Mouse (Mus musculus) hindbrain, embryonic 15.5 days (tissue): ENCODE results near the gene Zfp229. TPM values are rescaled to one million over a fixed set of nuclear protein-coding genes. Genes with fewer than 3 reads are reported as not detected.
"Not testable (repeated sequence)": the region's sequence is repeated elsewhere in the genome, so short reads cannot be mapped to it uniquely, and the experiment has no call there.

Experiments
- ATAC-seq: fragments of 200-750 bp; cut with Nextera tagmentation; 2 replicates; pipeline ENCODE4 v1.8.0; 2017; ENCODE audit warnings: low read depth, moderate number of reproducible peaks, moderate TSS enrichment; ENCODE audit not compliant: low FRiP score
- H3K27ac ChIP-seq: fragments of 300-500 bp; sonication (generic); replicated peaks from 2 replicates; pipeline ENCODE4 v1.5.1; 2015; ENCODE audit warnings: mild to moderate bottlenecking, inconsistent platforms
- H3K27me3 ChIP-seq: fragments of 300-500 bp; sonication (generic); 2 replicates; pipeline ENCODE4 v1.6.1; 2015; ENCODE audit warnings: control low read depth, inconsistent platforms
- H3K36me3 ChIP-seq: fragments of 300-500 bp; sonication (generic); 2 replicates; pipeline ENCODE4 v1.6.1; 2015; ENCODE audit warnings: control low read depth, inconsistent platforms
- H3K4me1 ChIP-seq: fragments of 300-500 bp; sonication (generic); replicated peaks from 2 replicates; pipeline ENCODE4 v1.6.1; 2015; ENCODE audit warnings: control low read depth, inconsistent platforms
- H3K4me2 ChIP-seq: fragments of 300-500 bp; sonication (generic); 2 replicates; pipeline ENCODE4 v1.6.1; 2015; ENCODE audit warnings: moderate library complexity, mild to moderate bottlenecking, inconsistent platforms
- H3K4me3 ChIP-seq: fragments of 300-500 bp; sonication (generic); 2 replicates; pipeline ENCODE4 v1.5.1; 2015; ENCODE audit warnings: mild to moderate bottlenecking, inconsistent platforms
- H3K9ac ChIP-seq: fragments of 300-500 bp; sonication (generic); 2 replicates; pipeline ENCODE4 v1.6.1; 2015; ENCODE audit warnings: inconsistent platforms
- H3K9me3 ChIP-seq: fragments of 300-500 bp; sonication (generic); 2 replicates; pipeline ENCODE4 v1.6.1; 2016; ENCODE audit warnings: control low read depth, inconsistent platforms
- WGBS: fragments of 180-500 bp; shearing (Covaris S2); methylation state at CpG from one replicate; pipeline ENCODE4 v1.1.7; 2015; 5-methylcytosine and 5-hydroxymethylcytosine counted together
- polyA plus RNA-seq: library from polyadenylated mRNA; unstranded; fragments of >200 nt; fragmentation: Nextera tagmentation; extraction: Ambion mirVana; gene quantifications from 2 replicates; pipeline ENCODE4 v1.2.1, GENCODE M21; 2015

Gene Zfp229
- polyA plus RNA-seq, 1 experiment from 2014 or later = 10.0 TPM

- peak overlapping the region; percentile 35 for H3K4me3 ChIP-seq
- peak; percentile 45; the same call in 1 of the 2 replicates for ATAC-seq
- H3K9ac ChIP-seq = peak overlapping the region; percentile 29; the same call in 1 of the 2 replicates
- H3K27me3 ChIP-seq = no peaks in the 10 kb centered on the region
- H3K4me1 ChIP-seq = peaks cover 8% of the 10 kb centered on the region
- H3K4me2 ChIP-seq = peak overlapping the region; percentile 72
- H3K9me3 ChIP-seq = no peaks in the 10 kb centered on the region
- H3K27ac ChIP-seq = no peak overlapping the region
- WGBS = 10% methylated on average over 20 of the region's 20 CpGs
- H3K36me3 ChIP-seq = no peaks in the 10 kb centered on the region
Observed at GRCm38 (mm10) chr17:21753342-21754208, 23.0 kb downstream of the Zfp229 start.

DNA sequence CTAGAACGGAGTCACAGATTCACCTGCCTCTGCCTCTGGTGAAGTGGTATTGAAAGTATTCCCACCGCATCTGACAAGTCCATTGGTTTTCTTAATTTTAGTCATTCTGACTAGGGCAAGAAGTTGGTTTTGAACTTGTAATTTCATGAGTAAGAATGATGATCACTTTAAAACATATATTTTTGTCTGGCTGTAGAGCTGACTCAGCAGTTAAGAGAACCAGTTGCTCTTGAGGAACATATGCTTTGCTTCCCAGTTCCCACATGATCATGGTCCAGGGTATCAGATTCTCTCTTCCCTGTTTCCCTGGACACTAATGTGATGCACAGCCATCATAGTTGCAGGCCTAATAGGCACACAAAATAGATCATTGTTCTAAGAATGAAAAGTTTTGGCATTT, 39.7 kb downstream of the Zfp229 start:
- Histone ChIP-seq H3K9ac (no peak overlapping the region), H3K36me3 (no peaks in the 10 kb centered on the region), H3K4me1 (no peaks in the 10 kb centered on the region), H3K4me2 (no peak overlapping the region), H3K4me3 (no peak overlapping the region), H3K9me3 (no peaks in the 10 kb centered on the region), H3K27ac (no peak overlapping the region), H3K27me3 (no peaks in the 10 kb centered on the region)
- no peak for ATAC-seq
- WGBS = 92% methylated on average over 2 of the region's 2 CpGs

GRCm38 (mm10) chr17:21792256-21792655, 61.7 kb downstream of the Zfp229 start:
- Histone ChIP-seq H3K27me3 (no peaks in the 10 kb centered on the region), H3K36me3 (no peaks in the 10 kb centered on the region), H3K4me2 (no peak overlapping the region), H3K9me3 (no peaks in the 10 kb centered on the region), H3K9ac (no peak overlapping the region), H3K4me1 (no peaks in the 10 kb centered on the region), H3K4me3 (no peak overlapping the region), H3K27ac (no peak overlapping the region)
- ATAC-seq = no peak
- whole genome bisulfite sequencing = 88% methylated on average over 4 of the region's 4 CpGs

DNA sequence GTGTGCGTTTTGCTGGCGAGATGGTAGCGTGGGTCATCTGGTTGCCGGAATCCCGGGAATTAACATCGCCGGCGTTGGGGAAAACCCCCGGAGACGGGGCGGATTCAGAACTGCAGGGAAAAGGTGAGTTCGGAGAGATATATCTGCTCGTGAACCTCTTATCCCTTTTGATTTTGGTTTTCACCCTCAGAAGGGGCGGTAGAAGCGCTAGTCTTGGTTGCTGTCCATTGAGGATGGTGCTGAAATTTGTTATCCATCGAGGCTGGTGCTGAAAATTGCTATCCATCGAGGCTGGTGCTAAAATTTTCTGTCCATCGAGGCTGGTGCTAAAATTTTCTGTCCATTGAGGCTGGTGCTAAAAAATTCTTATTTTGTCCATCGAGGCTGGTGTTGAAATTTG, 70.8 kb downstream of the Zfp229 start:
- not testable (repeated sequence) for H3K4me2 ChIP-seq, H3K36me3 ChIP-seq, H3K9me3 ChIP-seq, H3K9ac ChIP-seq, H3K27ac ChIP-seq, ATAC-seq, H3K27me3 ChIP-seq, H3K4me3 ChIP-seq, H3K4me1 ChIP-seq
- 51% methylated on average over 19 of the region's 19 CpGs for WGBS

Other genes starting within 250 kb of the Zfp229 start
- 9.4 and 9.5 TPM in 2 replicates for gene Zfp53, start 241.8 kb upstream of the Zfp229 start, polyA plus RNA-seq
- gene Zfp52, start 195.3 kb upstream of the Zfp229 start, polyA plus RNA-seq = 2.2 and 2.3 TPM in 2 replicates
- 19.2 and 20.5 TPM in 2 replicates for gene Zfp948, start 163.8 kb upstream of the Zfp229 start, polyA plus RNA-seq
- 11.8 and 12.3 TPM in 2 replicates for gene Zfp983, start 80.2 kb upstream of the Zfp229 start, polyA plus RNA-seq
- 14.3 and 17.4 TPM in 2 replicates for gene Gm10226, start 38.9 kb upstream of the Zfp229 start, polyA plus RNA-seq
- gene Zfp760, start 23.1 kb upstream of the Zfp229 start, polyA plus RNA-seq = 11.0 and 12.2 TPM in 2 replicates
- 2.2 TPM in 2 replicates for gene Zfp820, start 115.0 kb downstream of the Zfp229 start, polyA plus RNA-seq
- gene Zfp995, start 179.1 kb downstream of the Zfp229 start, polyA plus RNA-seq = 7.8 and 9.0 TPM in 2 replicates
- 19.0 and 20.3 TPM in 2 replicates for gene Zfp942, start 231.7 kb downstream of the Zfp229 start, polyA plus RNA-seq
- gene Zfp943, start 231.8 kb downstream of the Zfp229 start, polyA plus RNA-seq = 16.8 and 17.1 TPM in 2 replicates